Mouse (Mus musculus) ES-E14 (cell line): ENCODE results near the gene Clec1a.

Experiments used
- CHD2 ChIP-seq: IDR thresholded peaks from 2 replicates; pipeline ENCODE4 v1.6.1; 2014; ENCODE audit warnings: mild to moderate bottlenecking, low read depth, low read length, inconsistent platforms
- MAFK ChIP-seq: IDR thresholded peaks from 2 replicates; pipeline ENCODE4 v1.6.1; 2014; ENCODE audit warnings: mild to moderate bottlenecking, low read depth, low read length, inconsistent platforms; ENCODE audit not compliant: insufficient read depth
- ZC3H11A ChIP-seq: IDR thresholded peaks from 2 replicates; pipeline ENCODE4 v1.6.1; 2012; ENCODE audit warnings: low read depth, mild to moderate bottlenecking, inconsistent platforms, low read length, borderline replicate concordance

GRCm38 (mm10) chr6:129385774-129386173 lies 66.0 kb downstream of the Clec1a start, which contains the start of gene Clec12b:
- TF ChIP-seq ZC3H11A: no peak
- no peak for TF ChIP-seq CHD2
- TF ChIP-seq MAFK: no peak
